Mouse (Mus musculus): Measurements from ENCODE around the gene Clta. TPM values are rescaled to one million over a fixed set of nuclear protein-coding genes. Genes with fewer than 3 reads are reported as not detected.
"Not testable (repeated sequence)": the region's sequence is repeated elsewhere in the genome, so short reads cannot be mapped to it uniquely, and the experiment has no call there.

The Clta gene
- polyA plus RNA-seq, 1 experiment from 2014 or later, result 254 TPM

DNA sequence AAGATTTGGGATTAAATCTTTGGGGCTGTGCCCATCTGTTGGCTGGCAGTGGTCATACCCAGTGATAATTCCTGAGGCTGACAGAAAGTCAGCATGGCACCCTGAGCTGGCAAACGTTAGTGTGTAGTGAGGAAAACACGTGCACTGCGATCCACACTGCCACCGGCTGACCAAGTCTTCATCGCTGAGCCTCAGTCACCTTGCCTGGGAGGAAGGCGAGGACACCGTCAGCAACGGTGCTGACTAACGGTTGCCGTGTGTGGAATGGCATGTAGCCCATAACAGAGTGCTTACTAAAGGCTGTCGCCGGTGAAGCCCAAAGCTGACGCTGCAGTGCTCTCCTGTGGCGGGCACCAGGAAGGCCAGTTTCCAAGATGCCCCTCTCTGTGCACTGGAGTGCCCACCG is 25.4 kb downstream of the Clta start:
- Histone ChIP-seq H3K4me2 (replicated peaks) (no peak overlapping the region), H3K9me3 (no peaks in the 10 kb centered on the region), H3K4me3 (no peak overlapping the region), H3K27me3 (no peaks in the 10 kb centered on the region), H3K9ac (no peak overlapping the region), H3K27ac (no peak overlapping the region), H3K4me1 (peaks cover 4% of the 10 kb centered on the region; the same call in 1 of the 2 replicates), H3K36me3 (peaks cover 88% of the 10 kb centered on the region)
- WGBS, result 93% methylated on average over 15 of the region's 15 CpGs
- no peak for ATAC-seq (ENCODE audit: insufficient number of reproducible peaks, insufficient read depth, low FRiP score, low TSS enrichment)

- Histone ChIP-seq H3K4me2 (replicated peaks) (no peak overlapping the region), H3K27ac (no peak overlapping the region), H3K9ac (no peak overlapping the region), H3K9me3 (no peaks in the 10 kb centered on the region), H3K4me3 (no peak overlapping the region), H3K36me3 (peaks cover 72% of the 10 kb centered on the region), H3K27me3 (no peaks in the 10 kb centered on the region), H3K4me1 (peaks cover 4% of the 10 kb centered on the region; the same call in 1 of the 2 replicates)
- 88% methylated on average over 5 of the region's 5 CpGs for WGBS
- no peak for ATAC-seq (ENCODE audit: insufficient number of reproducible peaks, insufficient read depth, low FRiP score, low TSS enrichment)
Measured at GRCm38 (mm10) chr4:44031521-44031920, 27.3 kb downstream of the Clta start.

- H3K27ac ChIP-seq, result no peak overlapping the region
- H3K4me1 ChIP-seq, result no peaks in the 10 kb centered on the region
- no peak for ATAC-seq (ENCODE audit: insufficient number of reproducible peaks, insufficient read depth, low FRiP score, low TSS enrichment)
- H3K4me2 ChIP-seq (replicated peaks), result no peak overlapping the region
- no peak overlapping the region for H3K9ac ChIP-seq
- peaks cover 53% of the 10 kb centered on the region for H3K36me3 ChIP-seq
- H3K4me3 ChIP-seq, result no peak overlapping the region
- H3K27me3 ChIP-seq, result no peaks in the 10 kb centered on the region
- WGBS, result 71% methylated on average over 5 of the region's 5 CpGs
- no peaks in the 10 kb centered on the region for H3K9me3 ChIP-seq
Measured at GRCm38 (mm10) chr4:44036455-44036854, 32.2 kb downstream of the Clta start.

- ATAC-seq (ENCODE audit: insufficient number of reproducible peaks, insufficient read depth, low FRiP score, low TSS enrichment), result no peak
- Histone ChIP-seq H3K27me3 (no peaks in the 10 kb centered on the region), H3K27ac (no peak overlapping the region), H3K4me1 (no peaks in the 10 kb centered on the region), H3K36me3 (peaks cover 39% of the 10 kb centered on the region), H3K9me3 (no peaks in the 10 kb centered on the region), H3K4me2 (replicated peaks) (no peak overlapping the region), H3K4me3 (no peak overlapping the region), H3K9ac (no peak overlapping the region)
- 90% methylated on average over 4 of the region's 4 CpGs for WGBS
Measured at GRCm38 (mm10) chr4:44040802-44041201, 36.5 kb downstream of the Clta start.

DNA sequence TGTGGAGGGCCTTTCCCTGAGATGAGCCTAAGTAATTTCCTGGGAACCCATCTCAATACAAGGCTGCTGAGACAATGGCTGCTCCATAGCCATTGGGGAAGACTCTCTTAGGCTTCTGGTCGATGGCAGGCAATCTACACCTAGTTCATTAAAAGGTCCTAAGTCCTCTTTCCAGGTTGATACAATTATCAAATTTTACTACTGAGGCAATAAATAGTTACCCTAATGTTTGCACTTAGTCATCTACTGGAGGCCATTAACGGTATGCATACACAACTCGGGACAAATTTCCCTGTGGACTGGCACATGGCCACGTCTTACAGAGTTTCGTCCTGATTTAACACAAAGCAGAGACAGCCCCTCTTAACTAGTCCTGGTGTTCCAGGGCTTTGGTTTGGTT is 38.2 kb downstream of the Clta start:
- H3K27me3 ChIP-seq, result no peaks in the 10 kb centered on the region
- H3K4me1 ChIP-seq, result no peaks in the 10 kb centered on the region
- H3K27ac ChIP-seq, result no peak overlapping the region
- H3K9ac ChIP-seq, result no peak overlapping the region
- ATAC-seq (ENCODE audit: insufficient number of reproducible peaks, insufficient read depth, low FRiP score, low TSS enrichment), result no peak
- no peaks in the 10 kb centered on the region for H3K9me3 ChIP-seq
- peaks cover 36% of the 10 kb centered on the region for H3K36me3 ChIP-seq
- 84% methylated on average over 5 of the region's 5 CpGs for WGBS
- no peak overlapping the region for H3K4me3 ChIP-seq
- no peak overlapping the region for H3K4me2 ChIP-seq (replicated peaks)

DNA sequence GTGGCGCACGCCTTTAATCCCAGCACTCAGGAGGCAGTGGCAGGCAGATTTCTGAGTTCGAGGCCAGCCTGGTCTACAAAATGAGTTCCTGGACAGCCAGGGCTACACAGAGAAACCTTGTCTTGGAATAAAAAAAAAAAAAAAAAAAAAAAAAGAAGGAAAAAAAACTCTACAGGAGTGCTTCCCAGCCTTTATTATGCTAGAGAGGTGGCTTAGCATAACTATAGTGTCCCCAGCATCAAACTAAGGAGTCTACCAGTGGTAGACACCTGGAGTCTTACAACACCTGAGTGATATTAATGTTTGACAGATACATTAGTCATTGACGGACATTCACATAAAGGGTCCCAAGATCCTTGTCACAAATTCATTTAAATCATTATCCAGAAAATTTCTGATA is 38.9 kb downstream of the Clta start:
- 92% methylated on average over 4 of the region's 4 CpGs for WGBS
- H3K36me3 ChIP-seq, result peaks cover 32% of the 10 kb centered on the region
- not testable (repeated sequence) for H3K27ac ChIP-seq; H3K4me3 ChIP-seq; H3K4me1 ChIP-seq; H3K4me2 ChIP-seq (replicated peaks); H3K9ac ChIP-seq; H3K9me3 ChIP-seq; ATAC-seq (ENCODE audit: insufficient number of reproducible peaks, insufficient read depth, low FRiP score, low TSS enrichment); H3K27me3 ChIP-seq

GRCm38 (mm10) chr4:44044685-44045356 is 40.6 kb downstream of the Clta start:
- no peaks in the 10 kb centered on the region for H3K4me1 ChIP-seq
- WGBS, result 91% methylated on average over 5 of the region's 5 CpGs
- no peak overlapping the region for H3K27ac ChIP-seq
- H3K9me3 ChIP-seq, result no peaks in the 10 kb centered on the region
- no peak overlapping the region for H3K4me2 ChIP-seq (replicated peaks)
- H3K4me3 ChIP-seq, result no peak overlapping the region
- H3K36me3 ChIP-seq, result peaks cover 24% of the 10 kb centered on the region
- no peaks in the 10 kb centered on the region for H3K27me3 ChIP-seq
- H3K9ac ChIP-seq, result no peak overlapping the region
- no peak for ATAC-seq (ENCODE audit: insufficient number of reproducible peaks, insufficient read depth, low FRiP score, low TSS enrichment)

GRCm38 (mm10) chr4:44046066-44046465 is 41.8 kb downstream of the Clta start:
- H3K27ac ChIP-seq, result no peak overlapping the region
- WGBS, result 65% methylated on average over 5 of the region's 5 CpGs
- H3K9ac ChIP-seq, result no peak overlapping the region
- no peaks in the 10 kb centered on the region for H3K27me3 ChIP-seq
- peaks cover 13% of the 10 kb centered on the region for H3K36me3 ChIP-seq
- no peak overlapping the region for H3K4me2 ChIP-seq (replicated peaks)
- H3K4me3 ChIP-seq, result no peak overlapping the region
- no peak for ATAC-seq (ENCODE audit: insufficient number of reproducible peaks, insufficient read depth, low FRiP score, low TSS enrichment)
- H3K4me1 ChIP-seq, result no peaks in the 10 kb centered on the region
- H3K9me3 ChIP-seq, result no peaks in the 10 kb centered on the region

- Histone ChIP-seq H3K27ac (no peak overlapping the region), H3K4me2 (replicated peaks) (no peak overlapping the region), H3K27me3 (no peaks in the 10 kb centered on the region), H3K9ac (no peak overlapping the region), H3K9me3 (no peaks in the 10 kb centered on the region), H3K4me1 (no peaks in the 10 kb centered on the region), H3K36me3 (peaks cover 10% of the 10 kb centered on the region), H3K4me3 (no peak overlapping the region)
- 86% methylated on average over 5 of the region's 5 CpGs for WGBS
- ATAC-seq (ENCODE audit: insufficient number of reproducible peaks, insufficient read depth, low FRiP score, low TSS enrichment), result no peak
Measured at GRCm38 (mm10) chr4:44049812-44050211, 45.6 kb downstream of the Clta start.

- no peaks in the 10 kb centered on the region for H3K4me1 ChIP-seq
- H3K27me3 ChIP-seq, result no peaks in the 10 kb centered on the region
- H3K36me3 ChIP-seq, result 0 out of 2 replicates have a peak, but pooled peaks cover 4% of the 10 kb centered on the region
- H3K4me2 ChIP-seq (replicated peaks), result no peak overlapping the region
- H3K27ac ChIP-seq, result no peak overlapping the region
- WGBS, result 97% methylated on average over 13 of the region's 13 CpGs
- no peak overlapping the region for H3K9ac ChIP-seq
- H3K4me3 ChIP-seq, result no peak overlapping the region
- ATAC-seq (ENCODE audit: insufficient number of reproducible peaks, insufficient read depth, low FRiP score, low TSS enrichment), result no peak
- no peaks in the 10 kb centered on the region for H3K9me3 ChIP-seq
Measured at GRCm38 (mm10) chr4:44059674-44060073, 55.4 kb downstream of the Clta start.

DNA sequence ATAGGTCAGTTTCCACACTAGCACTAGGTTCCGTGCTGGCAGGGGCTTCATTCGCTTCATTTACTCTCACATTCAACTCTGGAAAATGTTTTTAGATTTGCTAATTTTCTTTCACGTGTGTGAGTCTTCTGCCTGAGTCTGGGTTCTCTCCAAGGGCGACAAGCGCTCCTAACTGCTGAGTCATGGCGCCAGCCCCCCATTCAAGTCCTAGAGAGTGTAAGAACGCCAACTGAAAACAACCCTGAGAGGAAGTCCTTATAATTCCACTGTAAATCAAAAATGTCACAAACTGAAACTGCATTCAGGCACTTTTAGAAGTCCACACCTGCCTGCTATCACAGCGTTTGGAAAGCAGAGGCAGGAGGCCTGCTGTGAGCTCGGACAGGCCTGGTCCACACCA is 57.8 kb downstream of the Clta start:
- H3K9me3 ChIP-seq, result no peaks in the 10 kb centered on the region
- H3K27ac ChIP-seq, result no peak overlapping the region
- no peak for ATAC-seq (ENCODE audit: insufficient number of reproducible peaks, insufficient read depth, low FRiP score, low TSS enrichment)
- peaks cover 5% of the 10 kb centered on the region for H3K4me1 ChIP-seq
- no peaks in the 10 kb centered on the region for H3K27me3 ChIP-seq
- H3K4me3 ChIP-seq, result no peak overlapping the region
- H3K36me3 ChIP-seq, result 0 out of 2 replicates have a peak, but pooled peaks cover 4% of the 10 kb centered on the region
- no peak overlapping the region for H3K4me2 ChIP-seq (replicated peaks)
- whole genome bisulfite sequencing, result 74% methylated on average over 9 of the region's 9 CpGs
- H3K9ac ChIP-seq, result no peak overlapping the region

GRCm38 (mm10) chr4:44062816-44063215 is 58.6 kb downstream of the Clta start:
- Histone ChIP-seq H3K4me1 (peaks cover 5% of the 10 kb centered on the region), H3K27ac (no peak overlapping the region), H3K36me3 (0 out of 2 replicates have a peak, but pooled peaks cover 4% of the 10 kb centered on the region), H3K9ac (no peak overlapping the region), H3K4me2 (replicated peaks) (no peak overlapping the region), H3K4me3 (no peak overlapping the region), H3K9me3 (no peaks in the 10 kb centered on the region), H3K27me3 (no peaks in the 10 kb centered on the region)
- WGBS, result 93% methylated on average over 14 of the region's 14 CpGs
- ATAC-seq (ENCODE audit: insufficient number of reproducible peaks, insufficient read depth, low FRiP score, low TSS enrichment), result no peak

All from embryonic facial prominence, embryonic 12.5 days (tissue).